Mouse (Mus musculus) bone marrow, adult 2 months (tissue): ENCODE data around the gene Col27a1. TPM values are rescaled to one million over a fixed set of nuclear protein-coding genes. Genes with fewer than 3 reads are reported as not detected.

Experiments used
- H3K27ac ChIP-seq: fragments of 200-500 bp; 2 replicates; pipeline ENCODE4 v1.5.1; 2012; ENCODE audit warnings: low read depth, mild to moderate bottlenecking, control low read depth, inconsistent platforms, low read length; ENCODE audit not compliant: control insufficient read depth, poor library complexity, insufficient read depth
- H3K4me1 ChIP-seq: fragments of 200-500 bp; 2 replicates; pipeline ENCODE4 v1.6.1; 2011; ENCODE audit warnings: low read length; ENCODE audit not compliant: control insufficient read depth, insufficient read depth
- H3K4me3 ChIP-seq: fragments of 200-500 bp; replicated peaks from 2 replicates; pipeline ENCODE3; 2011; ENCODE audit warnings: mild to moderate bottlenecking, low read depth, low read length, control low read depth; ENCODE audit not compliant: control insufficient read depth
- CTCF ChIP-seq: fragments of 200-500 bp; IDR thresholded peaks from 2 replicates; pipeline ENCODE4 v1.5.1; 2011; ENCODE audit warnings: low read length, control low read depth; ENCODE audit not compliant: control insufficient read depth, insufficient read depth
- POLR2A ChIP-seq: fragments of 200-500 bp; IDR thresholded peaks from 2 replicates; pipeline ENCODE4 v1.6.1; 2011; ENCODE audit warnings: low read depth, mild to moderate bottlenecking, control low read depth, low read length, borderline replicate concordance; ENCODE audit not compliant: control insufficient read depth
- WGBS: fragments of 180-500 bp; shearing (Covaris S2); methylation state at CpG from one replicate; pipeline ENCODE4 v1.1.7; 2018; 5-methylcytosine and 5-hydroxymethylcytosine counted together
- polyA plus RNA-seq: library from polyadenylated mRNA; stranded (reverse); fragments of >200 nt; gene quantifications from 2 replicates; pipeline ENCODE4 v1.2.4, GENCODE M21; 2011; ENCODE audit warnings: low replicate concordance; ENCODE audit not compliant: missing spikeins, insufficient read depth, insufficient read length

Col27a1 gene
- polyA plus RNA-seq, 1 experiment = 6.6 TPM

DNA sequence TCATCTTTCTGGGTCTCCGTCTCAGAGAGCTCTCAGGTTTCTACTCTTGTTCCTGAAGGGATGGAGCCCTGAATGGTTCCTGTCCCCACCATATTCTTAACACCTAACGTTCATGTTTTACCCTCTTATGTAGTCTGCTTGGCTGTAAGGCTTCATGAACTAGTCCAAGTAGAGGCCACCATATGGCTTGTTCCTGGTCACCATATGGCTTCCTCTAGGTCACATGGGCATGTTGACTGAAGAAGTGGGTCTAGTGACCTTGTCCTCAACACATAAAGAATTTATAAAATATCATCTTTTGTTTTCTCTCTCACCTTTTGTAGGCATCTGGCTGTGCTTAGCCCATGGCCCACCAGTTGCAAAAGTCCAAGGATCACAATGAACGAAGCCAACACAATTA, 27.2 kb downstream of the Col27a1 start:
- 72% methylated on average over 3 of the region's 3 CpGs for WGBS
- Histone ChIP-seq H3K4me1 (no peaks in the 10 kb centered on the region), H3K4me3 (no peak overlapping the region), H3K27ac (no peak overlapping the region)
- no peak for TF ChIP-seq CTCF
- no peak for TF ChIP-seq POLR2A

- Histone ChIP-seq H3K27ac (no peak overlapping the region), H3K4me3 (no peak overlapping the region), H3K4me1 (no peaks in the 10 kb centered on the region)
- TF ChIP-seq CTCF (no peak), POLR2A (no peak)
Measured at GRCm38 (mm10) chr4:63247991-63248390, 34.2 kb downstream of the Col27a1 start.

DNA sequence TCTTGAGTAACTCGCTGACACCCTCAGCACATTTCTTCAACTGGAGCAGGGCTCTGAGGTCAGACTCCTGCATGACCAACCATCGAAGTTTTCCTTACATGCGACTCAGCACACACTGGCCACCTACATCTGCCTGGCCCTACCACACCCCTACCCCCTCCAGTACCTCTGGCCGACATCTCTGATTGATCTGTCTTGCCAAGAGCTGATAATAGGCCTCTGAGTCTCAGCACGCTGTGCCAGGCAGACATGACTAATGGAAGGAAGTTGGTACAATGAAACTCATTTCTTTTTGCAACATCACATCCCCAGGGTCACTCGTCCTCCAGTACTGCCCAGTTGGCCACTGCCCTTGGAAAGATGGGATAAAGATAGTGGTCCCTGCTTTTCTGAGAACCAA, 35.1 kb downstream of the Col27a1 start:
- Histone ChIP-seq H3K4me3 (no peak overlapping the region), H3K4me1 (no peaks in the 10 kb centered on the region), H3K27ac (no peak overlapping the region)
- TF ChIP-seq POLR2A (no peak), CTCF (no peak)
- 61% methylated on average over 6 of the region's 6 CpGs for WGBS

DNA sequence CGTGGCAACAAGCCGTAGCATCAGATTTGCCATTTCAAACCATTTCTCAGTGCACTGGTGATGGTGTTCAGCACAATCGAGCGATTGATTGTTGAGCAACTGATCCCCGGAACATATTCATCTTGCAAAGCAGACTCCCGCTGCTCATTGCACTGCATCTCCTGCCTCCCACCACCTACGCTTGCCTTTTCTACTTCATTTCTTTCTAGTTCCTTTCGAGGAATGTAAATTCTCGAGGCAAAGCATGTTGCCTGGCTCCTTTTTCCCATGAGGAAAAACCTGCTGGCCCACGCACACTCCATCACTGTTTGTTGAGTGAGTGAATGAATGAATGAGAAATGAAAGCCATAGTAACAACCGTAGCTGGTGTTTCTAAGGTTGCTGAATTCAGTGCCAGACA, 38.0 kb downstream of the Col27a1 start:
- WGBS = 82% methylated on average over 11 of the region's 11 CpGs
- Histone ChIP-seq H3K4me3 (no peak overlapping the region), H3K4me1 (no peaks in the 10 kb centered on the region), H3K27ac (no peak overlapping the region)
- TF ChIP-seq CTCF = no peak
- no peak for TF ChIP-seq POLR2A

GRCm38 (mm10) chr4:63253716-63254115, 39.9 kb downstream of the Col27a1 start:
- 80% methylated on average over 6 of the region's 6 CpGs for WGBS
- H3K27ac ChIP-seq = no peak overlapping the region
- TF ChIP-seq POLR2A (no peak), CTCF (no peak)
- no peaks in the 10 kb centered on the region for H3K4me1 ChIP-seq
- H3K4me3 ChIP-seq = no peak overlapping the region

- Histone ChIP-seq H3K4me3 (no peak overlapping the region), H3K4me1 (no peaks in the 10 kb centered on the region), H3K27ac (no peak overlapping the region)
- TF ChIP-seq CTCF = no peak
- no peak for TF ChIP-seq POLR2A
- 70% methylated on average over 2 of the region's 2 CpGs for WGBS
Measured at GRCm38 (mm10) chr4:63254151-63254550, 40.3 kb downstream of the Col27a1 start.

GRCm38 (mm10) chr4:63256371-63256770, 42.6 kb downstream of the Col27a1 start:
- 73% methylated on average over 2 of the region's 2 CpGs for WGBS
- H3K4me3 ChIP-seq = no peak overlapping the region
- no peak overlapping the region for H3K27ac ChIP-seq
- H3K4me1 ChIP-seq = no peaks in the 10 kb centered on the region
- no peak for TF ChIP-seq POLR2A
- no peak for TF ChIP-seq CTCF

DNA sequence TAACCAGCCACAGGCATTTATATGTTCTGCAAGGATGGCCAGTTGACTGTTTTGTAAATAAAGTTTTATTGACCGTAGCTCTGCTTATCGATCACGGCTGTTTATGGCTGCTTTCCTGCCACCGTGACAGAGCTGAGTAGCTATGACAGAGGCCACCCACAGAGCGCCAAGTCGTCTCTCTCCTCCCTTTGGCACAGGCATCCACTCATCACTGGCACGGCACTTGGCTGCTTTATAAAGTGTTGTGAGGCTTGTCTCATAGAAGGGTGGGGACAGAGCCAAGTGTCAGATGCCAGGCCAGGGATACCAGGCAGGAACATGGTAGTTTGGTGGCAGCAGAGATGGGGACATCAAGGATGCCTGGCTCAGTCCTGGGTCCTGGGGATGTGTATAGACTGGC, 43.5 kb downstream of the Col27a1 start:
- Histone ChIP-seq H3K4me1 (no peaks in the 10 kb centered on the region), H3K27ac (no peak overlapping the region), H3K4me3 (no peak overlapping the region)
- 79% methylated on average over 7 of the region's 7 CpGs for WGBS
- no peak for TF ChIP-seq CTCF
- no peak for TF ChIP-seq POLR2A

DNA sequence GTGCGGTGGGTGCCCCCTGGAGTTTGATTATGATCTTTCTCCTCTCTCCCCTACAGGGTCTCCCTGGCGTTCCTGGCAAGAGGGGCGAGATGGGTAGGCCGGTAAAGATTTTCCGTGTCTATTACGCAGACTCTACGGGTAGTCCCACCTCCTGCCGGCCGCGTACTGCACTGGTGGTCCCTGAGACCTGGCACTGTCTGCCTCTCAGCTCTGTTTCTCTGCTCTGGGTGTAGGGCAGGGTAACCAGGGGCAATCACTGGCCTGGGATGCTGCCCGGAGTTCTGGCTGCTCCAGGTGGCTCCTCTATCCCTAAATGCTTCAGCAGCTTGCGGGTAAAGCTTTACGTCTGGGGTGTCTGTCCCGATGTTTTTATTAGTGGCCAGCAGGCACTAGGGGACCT, 44.3 kb downstream of the Col27a1 start:
- Histone ChIP-seq H3K27ac (no peak overlapping the region), H3K4me1 (no peaks in the 10 kb centered on the region), H3K4me3 (no peak overlapping the region)
- no peak for TF ChIP-seq POLR2A
- no peak for TF ChIP-seq CTCF
- WGBS = 90% methylated on average over 14 of the region's 14 CpGs
